Mouse (Mus musculus): ENCODE measurements around the gene Rptor. TPM values are rescaled to one million over a fixed set of nuclear protein-coding genes. Genes with fewer than 3 reads are reported as not detected.

Rptor gene
- total RNA-seq, 2 experiments from 2014 or later = 57.5 to 62.0 TPM

- intact Hi-C loops (cut with DNase I) = no loop called here
- DNase-seq (ENCODE audit: low spot score in 2 of 2) = no peak
Measured at GRCm38 (mm10) chr11:119948305-119948704, 345.6 kb downstream of the Rptor start.

GRCm38 (mm10) chr11:119948803-119949202, 346.1 kb downstream of the Rptor start:
- intact Hi-C loops (cut with DNase I) = no loop called here
- no peak for DNase-seq (ENCODE audit: low spot score in 2 of 2)

Other genes starting within 250 kb of the Rptor start
- 1 to 10 TPM; 3.9 to 4.4 TPM for gene Sgsh, start 247.4 kb upstream of the Rptor start, total RNA-seq (2021)
- gene Slc26a11, start 247.3 kb upstream of the Rptor start, total RNA-seq (2021) = 1 to 10 TPM; 4.5 TPM
- 1 to 10 TPM; 2.2 to 2.6 TPM for gene Rnf213, start 209.8 kb upstream of the Rptor start, total RNA-seq (2021)
- 10 to 100 TPM; 21.9 to 31.1 TPM for gene Endov, start 111.6 kb upstream of the Rptor start, total RNA-seq (2021)
- 100 to 1,000 TPM; 182 to 222 TPM for gene Nptx1, start 55.2 kb upstream of the Rptor start, total RNA-seq (2021)

Measured in left cerebral cortex, postnatal 25 days (tissue).